9 mouse cellular contexts compared by ENCODE assay signal in genomic region chr11:66188627-66189287, GRCm38 (mm10). TPM values are rescaled to one million over a fixed set of nuclear protein-coding genes. Genes with fewer than 3 reads are reported as not detected.
DNase-seq lines count a peak whose midpoint lies in the region; ATAC-seq and TF ChIP-seq lines count a peak whose summit lies in the region.
"Had no signal": no experiment of that assay in that cellular context is flagged by ENCODE, and none has a peak within 500 bp of the region (broad histone marks: within the 10 kb centered on the region; RNA-seq: fewer than 3 reads in every experiment).

No protein-coding gene starts in this region.

- peak; percentile 66 for DNase-seq in forebrain, postnatal 0 days
- peak; percentile 87 for DNase-seq in NIH3T3 (ENCODE audit: low read depth)
- peak; percentile 21 to 44 for DNase-seq in frontal cortex, postnatal 36 days (ENCODE audit: low spot score in 2 of 2)
- peak; percentile 85 for DNase-seq in heart, postnatal 4 days
- DNase-seq in lung, adult 18-20 months, result peak; percentile 69
- peak; percentile 30 to 61 for DNase-seq in urinary bladder, postnatal 4 days (ENCODE audit: low spot score in 2 of 2)

- no peaks in the 10 kb centered on the region for H3K4me1 ChIP-seq in forebrain, postnatal 0 days (ENCODE audit: insufficient read depth)
- no peaks in the 10 kb centered on the region for H3K4me1 ChIP-seq in forebrain, embryonic 13.5 days

- no peak overlapping the region for H3K27ac ChIP-seq in forebrain, postnatal 0 days (ENCODE audit: low read depth, low read length)
- no peak overlapping the region for H3K27ac ChIP-seq in forebrain, embryonic 13.5 days

- no peaks in the 10 kb centered on the region for H3K27me3 ChIP-seq in forebrain, postnatal 0 days (ENCODE audit: insufficient read depth, low read length)
- H3K27me3 ChIP-seq in forebrain, embryonic 13.5 days, result no peaks in the 10 kb centered on the region

- H3K4me2 ChIP-seq in forebrain, postnatal 0 days (ENCODE audit: low read depth), result no peak overlapping the region
- H3K4me2 ChIP-seq in forebrain, embryonic 13.5 days, result no peak overlapping the region

- no peak for ATAC-seq in forebrain, postnatal 0 days
- no peak for ATAC-seq in forebrain, embryonic 13.5 days
- no peak for ATAC-seq in megakaryocyte progenitor cell, adult 5-6 weeks (replicated peaks; ENCODE audit: poor library complexity)

- no peaks in the 10 kb centered on the region for H3K9me3 ChIP-seq in forebrain, postnatal 0 days (ENCODE audit: low read length)
- no peaks in the 10 kb centered on the region for H3K9me3 ChIP-seq in forebrain, embryonic 13.5 days (replicated peaks)

- no peaks in the 10 kb centered on the region for H3K36me3 ChIP-seq in forebrain, postnatal 0 days (ENCODE audit: insufficient read depth)
- no peaks in the 10 kb centered on the region for H3K36me3 ChIP-seq in forebrain, embryonic 13.5 days (ENCODE audit: poor library complexity, severe bottlenecking)

- H3K4me3 ChIP-seq in forebrain, postnatal 0 days (ENCODE audit: low read depth, low read length), result no peak overlapping the region
- H3K4me3 ChIP-seq in forebrain, embryonic 13.5 days, result no peak overlapping the region

- 79% methylated on average over 3 of the region's 3 CpGs for WGBS in forebrain, postnatal 0 days
- WGBS in forebrain, embryonic 13.5 days, result 81% methylated on average over 3 of the region's 3 CpGs

- H3K9ac ChIP-seq in forebrain, postnatal 0 days, result no peak overlapping the region
- H3K9ac ChIP-seq in forebrain, embryonic 13.5 days, result no peak overlapping the region

- no peak for TF ChIP-seq CTCF in forebrain, postnatal 0 days (IDR thresholded peaks at IDR 0.05; ENCODE audit: low read depth)

RNA-seq across cellular contexts. Expression of gene Dnah9, which starts 20.4 kb away (rescaled TPM):
- 4.0 and 4.8 TPM in 2 replicates for total RNA-seq in forebrain, postnatal 0 days (2014; rRNA removed)
- 1.7 and 2.3 TPM in 2 replicates for polyA plus RNA-seq in forebrain, postnatal 0 days (2015; fragmentation: Nextera tagmentation; extraction: Ambion mirVana)
- polyA plus RNA-seq in forebrain, embryonic 13.5 days (2015; fragmentation: Nextera tagmentation; extraction: Ambion mirVana), result 0.73 and 1.0 TPM in 2 replicates
- not detected for total RNA-seq in heart, postnatal 4 days (2021)
- total RNA-seq in megakaryocyte progenitor cell, adult 5-6 weeks (2015), result not detected in 2 replicates
- total RNA-seq in megakaryocyte progenitor cell, adult 5-6 weeks (2017), result not detected in 2 replicates
- polyA plus RNA-seq: liver, adult 2 months had no signal

Comparison
In these comparisons a context has a peak if more than half of its experiments do, and no peak if none do; other contexts are left out.
1. DNase-seq: peak in every context shown above with its lines; median percentile 87 in NIH3T3; 85 in heart, postnatal 4 days; 69 in lung, adult 18-20 months; 66 in forebrain, postnatal 0 days; 46 in urinary bladder, postnatal 4 days; 32 in frontal cortex, postnatal 36 days.